Mouse (Mus musculus) embryonic facial prominence, embryonic 12.5 days (tissue): ENCODE measurements around the gene Slc9c1. TPM values are rescaled to one million over a fixed set of nuclear protein-coding genes. Genes with fewer than 3 reads are reported as not detected.

Experiments
- ATAC-seq: fragments of 200-750 bp; cut with Nextera tagmentation; 2 replicates; pipeline ENCODE4 v1.8.0; 2017; ENCODE audit not compliant: insufficient number of reproducible peaks, insufficient read depth, low FRiP score, low TSS enrichment
- H3K27ac ChIP-seq: fragments of 300-500 bp; sonication (generic); 2 replicates; pipeline ENCODE4 v1.5.1; 2016; ENCODE audit warnings: mild to moderate bottlenecking
- H3K27me3 ChIP-seq: fragments of 300-500 bp; sonication (generic); 2 replicates; pipeline ENCODE4 v1.6.1; 2016; ENCODE audit warnings: mild to moderate bottlenecking, moderate library complexity
- H3K36me3 ChIP-seq: fragments of 300-500 bp; sonication (generic); 2 replicates; pipeline ENCODE4 v1.6.1; 2016; ENCODE audit warnings: mild to moderate bottlenecking
- H3K4me1 ChIP-seq: fragments of 300-500 bp; sonication (generic); 2 replicates; pipeline ENCODE4 v1.6.1; 2016
- H3K4me2 ChIP-seq: fragments of 300-500 bp; sonication (generic); replicated peaks from 2 replicates; pipeline ENCODE4 v1.6.1; 2016; ENCODE audit warnings: mild to moderate bottlenecking, moderate library complexity
- H3K4me3 ChIP-seq: fragments of 300-500 bp; sonication (generic); 2 replicates; pipeline ENCODE4 v1.5.1; 2016; ENCODE audit warnings: mild to moderate bottlenecking
- H3K9ac ChIP-seq: fragments of 300-500 bp; sonication (generic); 2 replicates; pipeline ENCODE4 v1.6.1; 2016; ENCODE audit warnings: mild to moderate bottlenecking, moderate library complexity
- H3K9me3 ChIP-seq: fragments of 300-500 bp; sonication (generic); 2 replicates; pipeline ENCODE4 v1.6.1; 2016; ENCODE audit warnings: mild to moderate bottlenecking, moderate library complexity
- WGBS: fragments of 180-500 bp; shearing (Covaris S2); methylation state at CpG from one replicate; pipeline ENCODE4 v1.1.7; 2016; 5-methylcytosine and 5-hydroxymethylcytosine counted together
- polyA plus RNA-seq: library from polyadenylated mRNA; unstranded; fragments of >200 nt; fragmentation: Nextera tagmentation; extraction: Ambion mirVana; gene quantifications from 2 replicates; pipeline ENCODE4 v1.2.1, GENCODE M21; 2016

The Slc9c1 gene
- polyA plus RNA-seq, 1 experiment from 2014 or later: not detected

DNA sequence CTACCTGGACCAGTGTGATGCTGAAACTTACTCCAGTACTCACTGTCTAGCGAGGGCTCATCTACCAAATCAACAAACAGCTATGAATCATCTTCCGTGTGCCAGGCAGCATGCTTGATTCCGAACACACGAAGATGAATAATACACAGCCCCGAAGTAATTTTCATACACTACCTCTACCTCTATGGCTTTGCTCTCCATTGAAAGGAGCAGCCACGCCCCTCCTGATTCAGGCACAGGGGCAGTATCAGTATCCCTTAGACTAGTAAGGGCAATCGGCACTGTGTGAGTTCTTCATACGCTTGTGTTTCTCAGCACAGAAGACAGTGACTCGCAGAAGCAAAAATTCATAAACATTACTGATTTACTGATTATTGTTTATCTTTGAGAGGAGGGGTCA is 119.4 kb downstream of the Slc9c1 start:
- peaks cover 16% of the 10 kb centered on the region for H3K27me3 ChIP-seq
- no peak overlapping the region for H3K9ac ChIP-seq
- peak overlapping the region; percentile 56; the same call in 1 of the 2 replicates for H3K4me2 ChIP-seq
- H3K4me3 ChIP-seq: no peak overlapping the region
- H3K4me1 ChIP-seq: peaks cover 6% of the 10 kb centered on the region; the same call in 1 of the 2 replicates
- no peaks in the 10 kb centered on the region for H3K36me3 ChIP-seq
- no peak overlapping the region for H3K27ac ChIP-seq
- H3K9me3 ChIP-seq: no peaks in the 10 kb centered on the region
- ATAC-seq: no peak
- 63% methylated on average over 9 of the region's 9 CpGs for WGBS

Other genes starting within 250 kb of the Slc9c1 start
- gene Cd200, start 126.3 kb upstream of the Slc9c1 start, polyA plus RNA-seq: 27.2 and 28.4 TPM in 2 replicates
- not detected in 2 replicates for gene Gm609, start 42.3 kb upstream of the Slc9c1 start, polyA plus RNA-seq
- not detected in 2 replicates for gene Gm17783, start 3.3 kb upstream of the Slc9c1 start, polyA plus RNA-seq
- 0.11 and 0.26 TPM in 2 replicates for gene Gcsam, start 75.1 kb downstream of the Slc9c1 start, polyA plus RNA-seq
- not detected in 2 replicates for gene BC016579, start 118.8 kb downstream of the Slc9c1 start, polyA plus RNA-seq
- 0.22 and 0.29 TPM in 2 replicates for gene Tmprss7, start 158.3 kb downstream of the Slc9c1 start, polyA plus RNA-seq
- gene Tagln3, start 189.3 kb downstream of the Slc9c1 start, polyA plus RNA-seq: 60.2 and 81.5 TPM in 2 replicates
- 37.3 and 43.6 TPM in 2 replicates for gene Abhd10, start 207.6 kb downstream of the Slc9c1 start, polyA plus RNA-seq